Mouse (Mus musculus) spleen, adult 2 months (tissue): Measurements from ENCODE around the gene Zfhx3.

ENCODE experiments used
- CTCF ChIP-seq: fragments of 200-500 bp; IDR thresholded peaks from 2 replicates; pipeline ENCODE4 v1.5.1; 2011; ENCODE audit warnings: mild to moderate bottlenecking, inconsistent platforms; ENCODE audit not compliant: insufficient read depth, insufficient read length, insufficient replicate concordance; ENCODE audit errors: extremely low read depth
- POLR2A ChIP-seq: fragments of 200-500 bp; IDR thresholded peaks from 2 replicates; pipeline ENCODE4 v1.6.1; 2011; ENCODE audit warnings: low read depth, low read length, inconsistent platforms

DNA sequence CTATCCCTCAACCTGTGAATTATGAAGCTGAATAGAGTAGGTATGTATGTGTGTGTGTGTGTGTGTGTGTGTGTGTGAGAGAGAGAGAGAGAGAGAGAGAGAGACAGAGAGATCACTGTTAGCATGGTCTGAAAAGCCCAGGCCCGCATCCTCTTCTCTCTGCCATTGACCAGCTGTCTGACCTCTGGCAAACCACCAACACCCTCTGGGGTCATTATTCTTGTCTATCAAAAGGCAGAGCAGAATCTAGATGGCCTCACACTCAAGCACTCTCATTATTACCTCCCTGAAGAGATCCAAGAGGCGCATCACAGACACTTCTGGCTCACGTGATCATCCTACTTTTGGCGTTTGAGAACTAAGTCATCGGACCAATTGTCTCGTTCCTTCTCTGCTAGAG is 831.0 kb downstream of the Zfhx3 start:
- TF ChIP-seq POLR2A (no peak), CTCF (no peak)
